In the genomic region with DNA sequence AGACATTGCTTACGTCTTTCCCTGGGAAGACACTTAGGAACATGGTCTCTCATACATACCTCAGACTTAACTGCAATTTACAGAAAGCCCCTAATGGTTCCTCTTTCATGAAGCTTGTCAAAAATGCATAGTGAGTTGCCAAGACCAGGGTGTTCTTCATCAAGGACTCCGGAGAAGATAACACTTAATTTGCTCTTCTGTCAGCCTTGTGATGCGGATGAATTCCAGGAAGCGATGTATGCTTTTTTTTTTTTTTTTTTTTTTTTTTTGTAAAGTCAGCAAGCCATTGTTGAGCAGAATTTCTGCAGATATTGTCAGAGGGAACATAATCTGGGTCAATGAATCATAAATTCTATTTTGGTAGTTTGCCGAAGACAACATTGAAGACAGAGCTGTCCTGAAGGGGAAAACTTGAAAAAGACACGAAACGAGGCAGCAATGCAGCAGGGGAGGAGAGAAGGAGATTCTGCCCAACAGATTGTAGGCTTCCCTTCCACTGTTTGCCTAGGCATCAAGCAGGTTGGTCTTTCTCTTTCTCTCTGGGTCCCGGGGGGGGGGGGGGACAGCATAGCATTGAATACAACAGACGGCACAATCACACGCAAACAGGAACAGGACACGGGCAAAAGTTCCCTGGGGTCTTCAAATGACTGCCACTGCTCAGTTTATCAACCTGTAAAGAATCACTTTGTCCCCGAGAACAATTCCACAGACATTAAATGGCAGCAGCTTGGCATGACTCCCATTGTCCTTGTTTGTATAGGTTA, we compare ENCODE assay signal across 22 mouse cellular contexts.
"Had no signal": no experiment of that assay in that cellular context is flagged by ENCODE, and none has a peak within 500 bp of the region (broad histone marks: within the 10 kb centered on the region; RNA-seq: fewer than 3 reads in every experiment).

No protein-coding gene starts in this region.

- H3K27ac ChIP-seq: heart, adult 2 months; hindbrain, embryonic 15.5 days; hindbrain, postnatal 0 days; kidney, embryonic 15.5 days; kidney, postnatal 0 days; limb, embryonic 13.5 days; limb, embryonic 15.5 days had no signal

- ATAC-seq: forebrain, postnatal 0 days; hindbrain, postnatal 0 days; intestine, embryonic 16.5 days had no signal

- H3K4me2 ChIP-seq: heart, embryonic 11.5 days; hindbrain, embryonic 13.5 days; hindbrain, embryonic 15.5 days; kidney, embryonic 15.5 days; limb, embryonic 13.5 days; limb, embryonic 15.5 days had no signal

- H3K4me3 ChIP-seq: heart, adult 2 months; hindbrain, embryonic 13.5 days; hindbrain, embryonic 15.5 days; kidney, embryonic 15.5 days; limb, embryonic 13.5 days; limb, embryonic 15.5 days had no signal

- H3K27me3 ChIP-seq: hindbrain, embryonic 13.5 days; hindbrain, embryonic 15.5 days; kidney, embryonic 15.5 days; limb, embryonic 15.5 days had no signal

- H3K9ac ChIP-seq: forebrain, postnatal 0 days; hindbrain, embryonic 13.5 days; hindbrain, embryonic 15.5 days; kidney, embryonic 15.5 days; limb, embryonic 13.5 days; limb, embryonic 15.5 days had no signal

- H3K9me3 ChIP-seq: hindbrain, embryonic 13.5 days; hindbrain, embryonic 15.5 days; kidney, embryonic 15.5 days; limb, embryonic 15.5 days had no signal

- DNase-seq: forebrain, postnatal 0 days; gastrocnemius, postnatal 14 days; gastrocnemius, postnatal 36 days; heart, adult 2 months; heart, postnatal 10 days; kidney, adult 11 months; kidney, adult 2 months; kidney, adult 9 months; kidney, postnatal 14 days; kidney, postnatal 36 days; layer of hippocampus, adult 9-11 months; layer of hippocampus, postnatal 36 days; left cerebral cortex, postnatal 4 days had no signal

- H3K36me3 ChIP-seq: hindbrain, embryonic 13.5 days; hindbrain, embryonic 15.5 days; kidney, embryonic 15.5 days; limb, embryonic 13.5 days; limb, embryonic 15.5 days had no signal
